Mouse (Mus musculus) heart, adult 2 months (tissue): ENCODE data around the gene 1700030K09Rik.

Experiments
- CTCF ChIP-seq: fragments of 200-600 bp; IDR thresholded peaks from 2 replicates; pipeline ENCODE4 v1.8.1; 2022; ENCODE audit warnings: antibody characterized with exemption, mild to moderate bottlenecking, moderate library complexity
- EP300 ChIP-seq: fragments of 200-500 bp; IDR thresholded peaks from 2 replicates; pipeline ENCODE4 v1.6.1; 2011; ENCODE audit warnings: low read depth, low read length, control low read depth; ENCODE audit not compliant: insufficient read depth
- POLR2A ChIP-seq: fragments of 200-500 bp; IDR thresholded peaks from 2 replicates; pipeline ENCODE4 v1.6.1; 2011; ENCODE audit warnings: mild to moderate bottlenecking, low read depth, low read length, control low read depth; ENCODE audit not compliant: insufficient read depth

DNA sequence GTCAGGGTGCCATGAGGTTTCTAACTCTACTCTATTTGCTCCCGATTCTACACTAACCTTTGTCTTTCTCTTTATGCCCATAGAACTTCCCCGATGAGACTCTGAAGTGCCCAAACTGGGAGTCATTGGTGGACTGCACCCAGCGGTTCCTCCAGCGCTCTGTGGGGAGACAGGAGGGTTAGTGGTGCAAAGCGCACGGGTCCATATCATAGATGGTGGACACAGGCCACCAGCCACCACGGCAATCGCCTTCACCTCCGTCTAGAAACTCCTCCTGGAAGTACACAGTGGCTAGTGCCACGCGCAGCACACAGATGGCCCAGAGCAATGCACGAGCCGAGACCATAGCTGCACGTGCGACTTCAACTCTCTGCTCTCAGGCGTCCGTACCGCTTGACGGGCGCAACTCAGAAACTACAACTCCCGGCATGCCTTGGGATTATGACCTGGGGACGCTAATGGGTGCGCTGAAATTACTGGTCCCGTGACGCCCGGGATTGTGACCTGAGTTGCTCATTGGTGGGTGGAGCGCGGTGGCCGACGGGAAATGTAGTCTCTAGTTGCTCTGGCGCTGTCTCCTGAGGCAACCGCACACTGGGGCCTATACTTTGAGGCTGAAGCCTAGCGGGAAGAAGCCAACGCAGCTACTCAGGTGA, at the start of gene 1700030K09Rik, which contains the start of gene Calr3:
- TF ChIP-seq POLR2A, result peak; percentile 68; the same call in 1 of the 2 replicates
- no peak for TF ChIP-seq CTCF
- 0 out of 2 replicates have a peak, but pooled peaks have one; percentile 48 for TF ChIP-seq EP300
